Mouse (Mus musculus): ENCODE results near the gene Tex261. TPM values are rescaled to one million over a fixed set of nuclear protein-coding genes. Genes with fewer than 3 reads are reported as not detected.

The Tex261 gene
- polyA plus RNA-seq (2017; shearing (Covaris generic)): 10 to 100 TPM; 94.0 to 96.8 TPM

DNA sequence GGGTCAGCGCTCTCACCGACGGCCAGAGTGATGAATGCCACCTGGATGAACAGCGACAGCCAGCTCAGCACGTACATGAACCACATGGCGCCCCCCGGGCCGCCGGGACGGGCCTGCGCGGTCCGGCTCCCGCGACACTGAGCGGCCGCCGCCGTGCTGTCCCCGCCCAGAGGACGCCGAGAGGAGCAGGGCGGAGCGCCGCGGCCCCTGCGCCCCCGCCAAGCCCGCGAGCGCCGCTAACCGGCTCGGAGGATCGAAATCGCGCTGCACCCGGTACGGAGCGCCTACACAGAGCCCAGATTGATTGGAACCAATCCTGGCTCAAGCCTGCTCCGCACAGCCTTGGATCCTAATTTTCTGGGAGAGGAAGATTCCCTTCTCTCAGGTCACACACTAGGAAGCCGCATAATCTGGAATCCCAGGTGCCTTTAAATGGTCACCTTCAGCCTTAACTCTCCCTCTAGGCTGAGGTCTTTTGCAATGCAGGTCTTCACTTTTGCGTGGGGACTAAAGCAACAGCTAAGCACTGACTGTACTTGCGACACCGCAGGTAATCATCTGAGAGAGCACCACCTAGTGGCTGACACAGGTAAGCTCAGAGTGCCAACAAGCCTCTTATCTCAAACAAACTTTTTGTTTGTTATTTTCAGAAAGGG, at the start of gene Tex261:
Tex261 (minus strand) TSS at position 176 of the 656 bp plus-strand sequence.

DNA sequence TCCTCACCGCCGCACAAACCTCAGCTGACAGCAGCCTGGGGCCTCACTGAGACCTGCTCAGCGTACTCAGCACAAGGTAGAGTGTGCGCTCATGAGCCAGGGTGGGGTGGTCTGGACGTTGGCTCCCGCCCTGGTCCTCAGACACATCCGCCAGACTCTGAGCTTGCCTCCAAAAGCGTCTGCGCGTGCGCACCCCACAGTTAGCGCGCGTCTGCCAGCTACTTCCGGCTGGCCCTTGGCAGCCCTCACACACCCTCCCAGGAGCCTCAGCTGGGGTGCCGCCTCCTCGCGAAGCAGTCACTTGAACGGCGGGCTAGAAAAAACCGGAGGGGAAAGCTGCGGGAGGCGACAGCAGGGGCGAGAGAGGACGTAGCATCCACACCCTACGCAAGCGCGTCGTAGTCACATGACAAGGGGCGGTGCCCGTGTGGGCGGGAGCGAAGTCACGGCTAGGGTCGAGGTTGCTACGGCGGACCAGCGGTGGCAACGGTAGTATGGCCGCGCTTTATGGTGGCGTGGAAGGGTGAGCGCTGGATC, 19.2 kb upstream of the Tex261 start, which contains the start of gene Nagk:
Nagk (plus strand) TSS at position 223 of the 537 bp plus-strand sequence.

DNA sequence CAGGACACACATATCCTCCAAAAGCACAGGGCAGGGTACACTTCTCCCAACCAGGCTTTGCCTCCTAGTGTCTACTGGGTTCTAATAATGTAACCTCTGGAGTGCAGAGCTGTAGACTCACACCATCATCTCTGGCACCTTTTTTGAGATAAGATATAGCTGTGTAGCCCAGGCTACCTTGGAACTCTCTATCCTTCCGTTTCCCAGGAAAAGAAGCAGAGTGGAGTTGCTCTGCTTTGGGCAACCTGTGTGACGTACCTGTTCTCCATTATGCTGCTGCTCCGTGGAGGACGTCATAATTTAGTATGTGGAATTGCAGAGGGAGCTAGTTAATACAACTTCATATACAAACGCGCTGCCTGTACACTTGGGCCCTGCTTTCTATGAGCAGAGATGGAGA, 13.3 kb downstream of the Tex261 start, which contains the start of gene Ankrd53:
Ankrd53 (plus strand) TSS at position 301 of the 400 bp plus-strand sequence.

DNA sequence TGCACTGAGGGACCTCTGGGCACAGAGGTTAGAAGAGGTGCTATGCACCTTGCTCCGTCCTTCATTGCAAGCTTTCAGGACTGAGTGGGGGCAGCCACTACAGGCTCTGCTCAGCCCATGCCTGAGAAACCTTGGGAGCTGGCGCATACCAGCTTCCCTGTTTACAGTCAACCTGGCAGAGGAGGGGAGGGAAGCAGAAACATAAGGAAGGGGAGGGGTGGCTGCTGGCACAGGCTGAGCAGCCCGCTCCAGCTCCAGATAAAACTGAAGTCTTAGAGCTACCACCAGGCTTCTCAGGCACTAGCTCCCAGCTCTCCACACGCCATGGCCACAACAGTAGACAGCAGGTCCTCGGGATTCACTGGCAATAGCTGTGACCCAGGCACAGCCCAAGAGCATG, 32.9 kb downstream of the Tex261 start, which contains the start of gene Atp6v1b1:
Atp6v1b1 (plus strand) TSS at position 230 of the 400 bp plus-strand sequence.

Other genes starting within 250 kb of the Tex261 start
- gene Actg2, start 239.5 kb downstream of the Tex261 start, polyA plus RNA-seq (2017; shearing (Covaris generic)): 10 to 100 TPM in 1 of 2 experiments, 1 to 10 TPM in 1; 3.6 to 26.5 TPM
- gene Stambp, start 203.1 kb downstream of the Tex261 start, polyA plus RNA-seq (2017; shearing (Covaris generic)): 10 to 100 TPM; 39.4 to 41.3 TPM
- gene Clec4f, start 119.6 kb downstream of the Tex261 start, polyA plus RNA-seq (2017; shearing (Covaris generic)): under 1 TPM in 1 of 2 experiments, not detected in 1; 0.29 TPM
- not detected for gene Cd207, start 98.0 kb downstream of the Tex261 start, polyA plus RNA-seq (2017; shearing (Covaris generic))
- 1 to 10 TPM in 1 of 2 experiments, under 1 TPM in 1; 0.23 to 2.1 TPM for gene Vax2, start 64.5 kb downstream of the Tex261 start, polyA plus RNA-seq (2017; shearing (Covaris generic))
- under 1 TPM in 1 of 2 experiments, not detected in 1; 0.13 TPM for gene Atp6v1b1, start 32.8 kb downstream of the Tex261 start, polyA plus RNA-seq (2017; shearing (Covaris generic))
- gene Ankrd53, start 13.2 kb downstream of the Tex261 start, polyA plus RNA-seq (2017; shearing (Covaris generic)): under 1 TPM in 1 of 2 experiments, not detected in 1; 0.19 TPM
- gene Nagk, start 19.2 kb upstream of the Tex261 start, polyA plus RNA-seq (2017; shearing (Covaris generic)): 10 to 100 TPM; 28.6 to 34.7 TPM
- gene Paip2b, start 55.9 kb upstream of the Tex261 start, polyA plus RNA-seq (2017; shearing (Covaris generic)): 10 to 100 TPM; 29.7 to 30.8 TPM
- gene Zfp638, start 91.3 kb upstream of the Tex261 start, polyA plus RNA-seq (2017; shearing (Covaris generic)): 100 to 1,000 TPM; 114 to 125 TPM
- under 1 TPM; 0.02 to 0.36 TPM for gene Dysf, start 232.8 kb upstream of the Tex261 start, polyA plus RNA-seq (2017; shearing (Covaris generic))